Mouse (Mus musculus): ENCODE data around the gene Zfp729a. TPM values are rescaled to one million over a fixed set of nuclear protein-coding genes. Genes with fewer than 3 reads are reported as not detected.

The Zfp729a gene
- polyA plus RNA-seq, 1 experiment from 2014 or later, result 1.8 TPM

DNA sequence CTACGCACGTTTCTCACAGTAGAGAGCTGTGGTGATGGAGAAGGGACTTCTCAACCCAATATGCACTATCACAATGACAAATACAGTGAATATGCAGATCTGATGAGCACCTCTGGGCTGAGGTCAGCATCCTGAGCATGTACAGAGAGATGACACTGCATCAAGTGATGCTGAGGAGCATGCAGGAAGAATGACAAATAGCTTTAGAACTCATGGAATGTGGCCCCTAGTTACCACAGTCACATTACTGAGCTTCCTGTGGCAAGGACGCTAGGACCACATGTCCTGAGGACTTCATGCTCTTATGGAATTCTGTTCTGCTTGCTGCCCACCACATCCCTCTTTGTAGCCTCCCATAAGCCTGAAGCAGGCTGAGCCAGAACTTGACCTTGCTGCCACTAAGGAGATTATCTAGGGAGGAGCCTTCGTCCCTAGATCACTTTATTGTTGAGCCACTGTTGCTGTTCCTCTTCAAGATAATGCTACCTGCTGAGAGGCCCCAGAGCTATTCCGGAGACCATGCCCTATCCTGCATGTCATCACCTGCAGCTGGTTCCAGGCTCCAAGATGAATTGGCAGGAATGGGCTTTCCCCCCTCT lies 64.9 kb downstream of the Zfp729a start:
- H3K36me3 ChIP-seq (ENCODE audit: control insufficient read depth, insufficient read depth, low read length), result no peaks in the 10 kb centered on the region
- 67% methylated on average over 5 of the region's 5 CpGs for WGBS

More for the DNA sequence above, 64.9 kb downstream of the Zfp729a start:
- Histone ChIP-seq H3K9me3 (ENCODE audit: control insufficient read depth, low read length) (no peaks in the 10 kb centered on the region), H3K4me1 (replicated peaks; ENCODE audit: control insufficient read depth, insufficient read depth, low read length) (no peaks in the 10 kb centered on the region), H3K4me3 (ENCODE audit: low read depth, low read length) (no peak overlapping the region), H3K4me2 (no peak overlapping the region), H3K27me3 (replicated peaks; ENCODE audit: control insufficient read depth, insufficient read depth, low read length) (no peaks in the 10 kb centered on the region), H3K9ac (ENCODE audit: low read depth, low read length) (no peak overlapping the region), H3K27ac (ENCODE audit: low read depth, low read length) (no peak overlapping the region)
- no peak for ATAC-seq (replicated peaks; ENCODE audit: low FRiP score)
- DNase-seq (ENCODE audit: low spot score), result no peak

Other genes starting within 250 kb of the Zfp729a start
- 3.0 and 4.4 TPM in 2 replicates for gene Zfp429, start 238.0 kb downstream of the Zfp729a start, polyA plus RNA-seq (2014; fragmentation: Nextera tagmentation; extraction: Ambion mirVana)
- gene Zfp459, start 216.4 kb downstream of the Zfp729a start, polyA plus RNA-seq (2014; fragmentation: Nextera tagmentation; extraction: Ambion mirVana), result 0.74 and 0.75 TPM in 2 replicates
- gene Zfp874a, start 186.2 kb downstream of the Zfp729a start, polyA plus RNA-seq (2014; fragmentation: Nextera tagmentation; extraction: Ambion mirVana), result 5.8 and 6.9 TPM in 2 replicates
- 2.6 and 2.8 TPM in 2 replicates for gene Zfp874b, start 153.5 kb downstream of the Zfp729a start, polyA plus RNA-seq (2014; fragmentation: Nextera tagmentation; extraction: Ambion mirVana)
- gene Zfp58, start 137.2 kb downstream of the Zfp729a start, polyA plus RNA-seq (2014; fragmentation: Nextera tagmentation; extraction: Ambion mirVana), result 8.0 and 9.2 TPM in 2 replicates
- not detected in 2 replicates for gene Gm26965, start 111.6 kb downstream of the Zfp729a start, polyA plus RNA-seq (2014; fragmentation: Nextera tagmentation; extraction: Ambion mirVana)
- gene Zfp87, start 111.6 kb downstream of the Zfp729a start, polyA plus RNA-seq (2014; fragmentation: Nextera tagmentation; extraction: Ambion mirVana), result 13.9 and 15.7 TPM in 2 replicates
- gene Zfp748, start 84.0 kb downstream of the Zfp729a start, polyA plus RNA-seq (2014; fragmentation: Nextera tagmentation; extraction: Ambion mirVana), result 9.8 and 12.1 TPM in 2 replicates
- gene Zfp729b, start 28.1 kb downstream of the Zfp729a start, polyA plus RNA-seq (2014; fragmentation: Nextera tagmentation; extraction: Ambion mirVana), result 3.0 and 3.5 TPM in 2 replicates
- gene Gm49345, start within 50 bp of the Zfp729a start, polyA plus RNA-seq (2014; fragmentation: Nextera tagmentation; extraction: Ambion mirVana), result not detected in 2 replicates
- gene Zfp738, start 49.3 kb upstream of the Zfp729a start, polyA plus RNA-seq (2014; fragmentation: Nextera tagmentation; extraction: Ambion mirVana), result 7.0 and 7.3 TPM in 2 replicates
- 3.2 and 3.5 TPM in 2 replicates for gene Zfp65, start 91.4 kb upstream of the Zfp729a start, polyA plus RNA-seq (2014; fragmentation: Nextera tagmentation; extraction: Ambion mirVana)
- 3.2 and 3.3 TPM in 2 replicates for gene Zfp85, start 117.4 kb upstream of the Zfp729a start, polyA plus RNA-seq (2014; fragmentation: Nextera tagmentation; extraction: Ambion mirVana)
- 2.3 and 2.6 TPM in 2 replicates for gene Zfp493, start 141.9 kb upstream of the Zfp729a start, polyA plus RNA-seq (2014; fragmentation: Nextera tagmentation; extraction: Ambion mirVana)
- gene Zfp273, start 175.9 kb upstream of the Zfp729a start, polyA plus RNA-seq (2014; fragmentation: Nextera tagmentation; extraction: Ambion mirVana), result 3.6 and 4.0 TPM in 2 replicates
- gene Gm10037, start 193.3 kb upstream of the Zfp729a start, polyA plus RNA-seq (2014; fragmentation: Nextera tagmentation; extraction: Ambion mirVana), result 0.71 and 0.96 TPM in 2 replicates
- gene BC048507, start 225.5 kb upstream of the Zfp729a start, polyA plus RNA-seq (2014; fragmentation: Nextera tagmentation; extraction: Ambion mirVana), result not detected in 2 replicates

Measured in liver, embryonic 11.5 days (tissue).